Mouse (Mus musculus) midbrain, embryonic 11.5 days (tissue): ENCODE measurements around the gene 2010300C02Rik. TPM values are rescaled to one million over a fixed set of nuclear protein-coding genes. Genes with fewer than 3 reads are reported as not detected.

ENCODE experiments used
- ATAC-seq: fragments of 200-750 bp; cut with Nextera tagmentation; 2 replicates; pipeline ENCODE4 v1.8.0; 2017; ENCODE audit warnings: moderate TSS enrichment, moderate library complexity; ENCODE audit not compliant: low FRiP score
- DNase-seq: peaks from one replicate; pipeline ENCODE4 v3.0.0; 2015; ENCODE audit warnings: low spot score; ENCODE audit errors: missing footprints
- H3K27ac ChIP-seq: fragments of 300-500 bp; sonication (generic); 2 replicates; pipeline ENCODE4 v1.5.1; 2014; ENCODE audit warnings: low read depth, low read length
- H3K27me3 ChIP-seq: fragments of 300-500 bp; sonication (generic); 2 replicates; pipeline ENCODE4 v1.6.1; 2014; ENCODE audit warnings: mild to moderate bottlenecking, low read length, moderate library complexity, mixed read lengths; ENCODE audit not compliant: control insufficient read depth, insufficient read depth
- H3K36me3 ChIP-seq: fragments of 300-500 bp; sonication (generic); 2 replicates; pipeline ENCODE4 v1.6.1; 2014; ENCODE audit warnings: mild to moderate bottlenecking, low read length, moderate library complexity, mixed read lengths; ENCODE audit not compliant: control insufficient read depth, insufficient read depth
- H3K4me1 ChIP-seq: fragments of 300-500 bp; sonication (generic); 2 replicates; pipeline ENCODE4 v1.6.1; 2014; ENCODE audit warnings: low read length; ENCODE audit not compliant: control insufficient read depth, insufficient read depth
- H3K4me2 ChIP-seq: fragments of 300-500 bp; sonication (generic); 2 replicates; pipeline ENCODE4 v1.6.1; 2014; ENCODE audit warnings: mild to moderate bottlenecking, moderate library complexity
- H3K4me3 ChIP-seq: fragments of 300-500 bp; sonication (generic); 2 replicates; pipeline ENCODE4 v1.5.1; 2014; ENCODE audit warnings: low read depth, low read length
- H3K9ac ChIP-seq: fragments of 300-500 bp; sonication (generic); 2 replicates; pipeline ENCODE4 v1.6.1; 2014; ENCODE audit warnings: low read length
- H3K9me3 ChIP-seq: fragments of 300-500 bp; sonication (generic); 2 replicates; pipeline ENCODE4 v1.6.1; 2016; ENCODE audit warnings: low read length; ENCODE audit not compliant: control insufficient read depth
- WGBS: fragments of 180-500 bp; shearing (Covaris S2); extraction: QIAGEN DNeasy Blood & Tissue Kit; methylation state at CpG from one replicate; pipeline ENCODE4 v1.1.7; 2014; 5-methylcytosine and 5-hydroxymethylcytosine counted together
- polyA plus RNA-seq: library from polyadenylated mRNA; unstranded; fragments of >200 nt; fragmentation: Nextera tagmentation; extraction: Ambion mirVana; gene quantifications from 2 replicates; pipeline ENCODE4 v1.2.1, GENCODE M21; 2014

2010300C02Rik gene
- polyA plus RNA-seq, 1 experiment from 2014 or later = 0.61 TPM

DNA sequence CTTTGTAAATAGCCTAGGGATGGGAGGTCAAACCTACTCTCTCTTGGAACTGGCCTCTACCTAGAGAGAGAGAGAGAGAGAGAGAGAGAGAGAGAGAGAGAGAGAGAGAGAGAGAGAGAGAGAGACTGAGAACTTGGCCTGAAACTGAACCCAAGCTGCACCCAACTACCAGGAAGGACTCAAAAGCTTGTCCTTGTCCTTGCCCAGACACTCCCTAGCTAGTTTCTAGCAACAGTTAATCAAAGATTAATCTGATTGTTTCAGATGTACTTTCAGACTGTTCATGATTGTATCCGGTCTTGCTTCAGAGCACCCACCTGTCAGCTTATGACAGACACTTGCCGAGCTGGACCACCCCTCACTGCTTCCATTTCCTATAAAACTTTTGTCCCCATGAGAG lies 153.5 kb downstream of the 2010300C02Rik start:
- H3K27ac ChIP-seq = no peak overlapping the region
- DNase-seq = no peak
- no peak for ATAC-seq
- H3K4me2 ChIP-seq = no peak overlapping the region
- no peaks in the 10 kb centered on the region for H3K36me3 ChIP-seq
- H3K9ac ChIP-seq = no peak overlapping the region
- H3K4me3 ChIP-seq = no peak overlapping the region
- WGBS = 90% methylated on average over 2 of the region's 2 CpGs
- H3K4me1 ChIP-seq = no peaks in the 10 kb centered on the region
- H3K9me3 ChIP-seq = no peaks in the 10 kb centered on the region
- H3K27me3 ChIP-seq = no peaks in the 10 kb centered on the region

DNA sequence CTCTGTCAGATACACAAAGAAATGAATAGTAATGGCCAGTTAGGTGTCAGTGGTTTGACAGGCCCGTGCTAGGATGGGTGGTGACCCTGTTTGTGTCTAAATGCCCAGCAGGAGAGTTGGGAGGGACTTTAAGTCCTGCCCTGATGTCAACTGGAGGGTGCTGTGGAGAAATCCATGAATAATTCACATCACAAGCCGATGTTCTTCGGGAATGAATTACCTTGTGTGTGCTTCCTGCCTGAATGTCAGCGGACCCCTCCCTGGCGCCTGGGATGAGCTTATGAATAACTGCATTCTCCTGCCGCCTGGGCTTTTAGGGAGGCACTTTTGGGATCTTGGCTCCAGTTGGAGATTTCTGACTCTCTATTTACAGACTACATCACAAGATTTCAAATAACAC lies 154.5 kb downstream of the 2010300C02Rik start:
- Histone ChIP-seq H3K9me3 (no peaks in the 10 kb centered on the region), H3K27me3 (no peaks in the 10 kb centered on the region), H3K4me2 (no peak overlapping the region), H3K9ac (no peak overlapping the region), H3K4me3 (no peak overlapping the region), H3K36me3 (no peaks in the 10 kb centered on the region), H3K27ac (no peak overlapping the region), H3K4me1 (no peaks in the 10 kb centered on the region)
- ATAC-seq (no peak), DNase-seq (no peak)
- WGBS = 34% methylated on average over 6 of the region's 6 CpGs

DNA sequence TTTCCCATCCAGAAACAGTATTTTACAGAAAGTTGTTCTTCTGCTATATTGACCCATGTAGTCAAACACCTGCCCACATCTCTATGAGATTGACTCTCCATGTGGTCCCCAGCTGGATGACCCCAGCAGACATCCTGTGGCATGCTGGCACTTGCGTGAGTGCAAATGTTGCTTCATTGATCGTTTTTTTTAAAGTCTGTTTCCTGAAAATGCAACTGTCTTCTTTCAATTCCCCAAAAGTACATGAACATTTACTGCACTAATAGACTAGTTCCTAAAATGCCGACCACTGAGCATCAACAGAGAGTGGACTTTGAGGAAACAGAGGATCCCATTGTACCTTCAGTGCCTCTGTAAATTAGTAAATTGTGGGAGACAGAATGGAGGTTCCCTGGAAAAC lies 157.9 kb downstream of the 2010300C02Rik start:
- H3K27ac ChIP-seq = no peak overlapping the region
- no peak for DNase-seq

More for the DNA sequence above, 157.9 kb downstream of the 2010300C02Rik start:
- Histone ChIP-seq H3K4me2 (no peak overlapping the region), H3K36me3 (no peaks in the 10 kb centered on the region), H3K4me3 (no peak overlapping the region), H3K9me3 (no peaks in the 10 kb centered on the region), H3K9ac (no peak overlapping the region), H3K27me3 (no peaks in the 10 kb centered on the region), H3K4me1 (no peaks in the 10 kb centered on the region)
- WGBS = 84% methylated on average over 3 of the region's 3 CpGs
- ATAC-seq = no peak

Other genes with a start within 250 kb of the 2010300C02Rik start
- gene Mgat4a, start 179.1 kb downstream of the 2010300C02Rik start, polyA plus RNA-seq = 2.9 and 5.7 TPM in 2 replicates
- 19.8 and 21.1 TPM in 2 replicates for gene Tsga10, start 146.3 kb upstream of the 2010300C02Rik start, polyA plus RNA-seq
- gene Lipt1, start 151.7 kb upstream of the 2010300C02Rik start, polyA plus RNA-seq = 8.9 and 9.3 TPM in 2 replicates
- gene Mitd1, start 170.3 kb upstream of the 2010300C02Rik start, polyA plus RNA-seq = 27.7 and 27.8 TPM in 2 replicates
- 229 and 237 TPM in 2 replicates for gene Mrpl30, start 170.4 kb upstream of the 2010300C02Rik start, polyA plus RNA-seq
- gene Lyg2, start 196.4 kb upstream of the 2010300C02Rik start, polyA plus RNA-seq = not detected in 2 replicates
- gene Lyg1, start 237.7 kb upstream of the 2010300C02Rik start, polyA plus RNA-seq = not detected in 2 replicates